Mouse (Mus musculus): ENCODE results near the gene Hist1h4c. TPM values are rescaled to one million over a fixed set of nuclear protein-coding genes. Genes with fewer than 3 reads are reported as not detected.

Hist1h4c gene
- total and polyA plus RNA-seq, 2 experiments, result 0.95 to 190 TPM

DNA sequence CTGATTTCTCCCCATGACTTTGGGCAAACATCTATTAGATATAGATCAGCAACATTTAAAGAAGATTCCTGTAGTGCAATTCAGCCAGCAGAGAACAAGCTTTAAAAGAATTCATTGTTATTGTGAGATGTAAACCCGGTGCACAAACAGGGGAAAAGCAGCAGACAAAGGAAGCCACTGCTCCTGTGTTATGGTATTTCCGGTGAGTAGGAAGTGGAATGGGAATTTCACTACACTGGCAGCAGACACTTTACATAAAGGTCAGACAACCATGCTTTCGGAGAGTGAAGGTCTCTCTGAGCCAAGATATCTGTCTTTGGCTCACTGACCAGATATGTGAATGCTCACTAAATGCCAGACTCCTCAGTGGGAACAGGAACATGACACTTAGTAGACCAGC lies 35.7 kb downstream of the Hist1h4c start:
- Histone ChIP-seq H3K4me1 (ENCODE audit: control insufficient read depth, insufficient read depth, low read length) (no peaks in the 10 kb centered on the region), H3K27me3 (ENCODE audit: control insufficient read depth, insufficient read depth, low read length) (no peaks in the 10 kb centered on the region), H3K79me2 (ENCODE audit: control insufficient read depth, insufficient read depth, low read length) (no peaks in the 10 kb centered on the region), H3K27ac (replicated peaks; ENCODE audit: insufficient read depth, low read depth, low read length) (no peak overlapping the region), H3K9ac (ENCODE audit: low read depth, low read length) (no peak overlapping the region), H3K36me3 (ENCODE audit: control insufficient read depth, insufficient read depth, low read length) (no peaks in the 10 kb centered on the region), H3K4me3 (ENCODE audit: insufficient read depth, low read depth, low read length) (no peak overlapping the region)
- TF ChIP-seq POLR2A (IDR thresholded peaks at IDR 0.05; ENCODE audit: extremely low read depth, insufficient read depth, low read length) (no peak), CTCF (IDR thresholded peaks at IDR 0.05; ENCODE audit: low read depth, low read length) (no peak)
- 74% methylated on average over 3 of the region's 3 CpGs for WGBS
- DNase-seq (ENCODE audit: extremely low read depth, low read depth, low spot score), result no peak

DNA sequence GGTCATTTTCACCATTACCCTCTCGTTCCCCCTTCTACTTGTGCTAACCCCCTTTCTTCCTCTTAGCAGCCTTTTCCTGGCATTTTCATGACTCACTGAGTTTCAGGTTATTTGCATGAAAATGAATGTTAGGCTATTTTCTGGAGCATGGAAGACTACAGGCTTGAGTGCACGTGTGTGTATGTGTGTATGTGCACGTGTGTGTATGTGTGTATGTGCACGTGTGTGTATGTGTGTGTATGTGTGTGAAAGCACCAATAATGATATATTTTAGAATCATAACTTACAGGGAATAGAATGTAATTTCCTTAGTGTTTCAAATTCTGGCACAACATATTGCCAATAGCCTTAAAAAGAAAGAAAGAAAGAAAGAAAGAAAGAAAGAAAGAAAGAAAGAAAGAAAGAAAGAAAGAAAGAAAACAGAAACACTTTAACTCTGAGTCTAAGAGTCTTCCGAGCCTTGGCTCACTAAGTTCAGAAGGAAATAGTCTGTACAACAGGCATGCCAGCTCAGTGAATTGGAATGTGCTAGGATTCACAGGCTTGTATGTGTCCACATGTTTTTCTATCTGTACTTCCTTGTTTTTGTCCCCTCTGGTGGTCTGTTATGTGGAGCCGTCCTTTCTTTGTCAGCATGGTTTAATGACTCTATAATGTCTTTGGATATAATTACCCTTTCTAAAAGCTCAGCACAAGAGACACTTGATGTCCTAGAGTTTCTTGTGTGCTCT lies 38.5 kb downstream of the Hist1h4c start:
- Histone ChIP-seq H3K27ac (replicated peaks; ENCODE audit: insufficient read depth, low read depth, low read length) (no peak overlapping the region), H3K4me1 (ENCODE audit: control insufficient read depth, insufficient read depth, low read length) (no peaks in the 10 kb centered on the region), H3K9ac (ENCODE audit: low read depth, low read length) (no peak overlapping the region), H3K4me3 (ENCODE audit: insufficient read depth, low read depth, low read length) (no peak overlapping the region), H3K36me3 (ENCODE audit: control insufficient read depth, insufficient read depth, low read length) (no peaks in the 10 kb centered on the region), H3K27me3 (ENCODE audit: control insufficient read depth, insufficient read depth, low read length) (no peaks in the 10 kb centered on the region), H3K79me2 (ENCODE audit: control insufficient read depth, insufficient read depth, low read length) (no peaks in the 10 kb centered on the region)
- DNase-seq (ENCODE audit: extremely low read depth, low read depth, low spot score), result no peak
- WGBS, result 75% methylated on average over 6 of the region's 6 CpGs
- no peak for TF ChIP-seq POLR2A (IDR thresholded peaks at IDR 0.05; ENCODE audit: extremely low read depth, insufficient read depth, low read length)
- no peak for TF ChIP-seq CTCF (IDR thresholded peaks at IDR 0.05; ENCODE audit: low read depth, low read length)

Other genes starting within 250 kb of the Hist1h4c start
Only the 30 nearest of the 38 such genes appear.
- 5.6 and 12.9 TPM in 2 replicates for gene Hist1h3g, start 163.0 kb downstream of the Hist1h4c start, total RNA-seq (2014; rRNA removed)
- gene Hist1h3g, start 163.0 kb downstream of the Hist1h4c start, polyA plus RNA-seq (2012; rRNA removed), result 0.26 TPM in 1 of 2 replicates, not detected in the other
- gene Hist1h2bh, start 155.1 kb downstream of the Hist1h4c start, total RNA-seq (2014; rRNA removed), result 1.3 and 1.5 TPM in 2 replicates
- gene Hist1h2bh, start 155.1 kb downstream of the Hist1h4c start, polyA plus RNA-seq (2012; rRNA removed), result 0.07 and 0.09 TPM in 2 replicates
- gene Hist1h3f, start 154.4 kb downstream of the Hist1h4c start, total RNA-seq (2014; rRNA removed), result 11.1 and 14.2 TPM in 2 replicates
- 0.29 and 0.30 TPM in 2 replicates for gene Hist1h3f, start 154.4 kb downstream of the Hist1h4c start, polyA plus RNA-seq (2012; rRNA removed)
- 77.8 and 101 TPM in 2 replicates for gene Hist1h4f, start 146.8 kb downstream of the Hist1h4c start, total RNA-seq (2014; rRNA removed)
- 0.97 TPM in 1 of 2 replicates, not detected in the other for gene Hist1h4f, start 146.8 kb downstream of the Hist1h4c start, polyA plus RNA-seq (2012; rRNA removed)
- gene Hist1h1d, start 145.2 kb downstream of the Hist1h4c start, total RNA-seq (2014; rRNA removed), result 2.5 and 3.0 TPM in 2 replicates
- 0.02 and 0.12 TPM in 2 replicates for gene Hist1h1d, start 145.2 kb downstream of the Hist1h4c start, polyA plus RNA-seq (2012; rRNA removed)
- gene Hist1h3e, start 136.1 kb downstream of the Hist1h4c start, total RNA-seq (2014; rRNA removed), result 19.9 and 26.8 TPM in 2 replicates
- gene Hist1h3e, start 136.1 kb downstream of the Hist1h4c start, polyA plus RNA-seq (2012; rRNA removed), result 2.1 and 2.6 TPM in 2 replicates
- gene Hist1h2ae, start 127.2 kb downstream of the Hist1h4c start, total RNA-seq (2014; rRNA removed), result 2.8 and 6.6 TPM in 2 replicates
- 0.57 TPM in 2 replicates for gene Hist1h2ae, start 127.2 kb downstream of the Hist1h4c start, polyA plus RNA-seq (2012; rRNA removed)
- gene Hist1h2bg, start 127.1 kb downstream of the Hist1h4c start, total RNA-seq (2014; rRNA removed), result 37.2 and 44.6 TPM in 2 replicates
- gene Hist1h2bg, start 127.1 kb downstream of the Hist1h4c start, polyA plus RNA-seq (2012; rRNA removed), result 4.0 and 4.4 TPM in 2 replicates
- 4.6 and 5.4 TPM in 2 replicates for gene Hist1h2bf, start 124.3 kb downstream of the Hist1h4c start, total RNA-seq (2014; rRNA removed)
- 0.39 TPM in 1 of 2 replicates, not detected in the other for gene Hist1h2bf, start 124.3 kb downstream of the Hist1h4c start, polyA plus RNA-seq (2012; rRNA removed)
- 5.4 and 11.5 TPM in 2 replicates for gene Hist1h2ad, start 124.1 kb downstream of the Hist1h4c start, total RNA-seq (2014; rRNA removed)
- gene Hist1h2ad, start 124.1 kb downstream of the Hist1h4c start, polyA plus RNA-seq (2012; rRNA removed), result 1.1 TPM in 1 of 2 replicates, not detected in the other
- gene Hist1h3d, start 122.7 kb downstream of the Hist1h4c start, total RNA-seq (2014; rRNA removed), result 3.4 and 5.9 TPM in 2 replicates
- gene Hist1h3d, start 122.7 kb downstream of the Hist1h4c start, polyA plus RNA-seq (2012; rRNA removed), result 0.48 and 0.87 TPM in 2 replicates
- gene Hist1h4d, start 116.9 kb downstream of the Hist1h4c start, total RNA-seq (2014; rRNA removed), result 162 and 174 TPM in 2 replicates
- 2.1 and 2.8 TPM in 2 replicates for gene Hist1h4d, start 116.9 kb downstream of the Hist1h4c start, polyA plus RNA-seq (2012; rRNA removed)
- 5.4 and 6.6 TPM in 2 replicates for gene Hist1h2be, start 77.3 kb downstream of the Hist1h4c start, total RNA-seq (2014; rRNA removed)
- 0.28 and 0.60 TPM in 2 replicates for gene Hist1h2be, start 77.3 kb downstream of the Hist1h4c start, polyA plus RNA-seq (2012; rRNA removed)
- gene Hist1h1e, start 75.9 kb downstream of the Hist1h4c start, total RNA-seq (2014; rRNA removed), result 22.0 and 27.0 TPM in 2 replicates
- 0.73 and 0.77 TPM in 2 replicates for gene Hist1h1e, start 75.9 kb downstream of the Hist1h4c start, polyA plus RNA-seq (2012; rRNA removed)
- 4.9 and 6.2 TPM in 2 replicates for gene Hist1h2ac, start 14.5 kb downstream of the Hist1h4c start, total RNA-seq (2014; rRNA removed)
- 0.12 and 0.22 TPM in 2 replicates for gene Hist1h2ac, start 14.5 kb downstream of the Hist1h4c start, polyA plus RNA-seq (2012; rRNA removed)
- gene Hist1h2bc, start 14.3 kb downstream of the Hist1h4c start, total RNA-seq (2014; rRNA removed), result 228 and 265 TPM in 2 replicates
- 312 and 443 TPM in 2 replicates for gene Hist1h2bc, start 14.3 kb downstream of the Hist1h4c start, polyA plus RNA-seq (2012; rRNA removed)
- gene Hist1h1t, start 2.6 kb downstream of the Hist1h4c start, total RNA-seq (2014; rRNA removed), result not detected in 2 replicates
- not detected in 2 replicates for gene Hist1h1t, start 2.6 kb downstream of the Hist1h4c start, polyA plus RNA-seq (2012; rRNA removed)
- gene Hfe, start 12.4 kb upstream of the Hist1h4c start, total RNA-seq (2014; rRNA removed), result 30.4 and 35.3 TPM in 2 replicates
- gene Hfe, start 12.4 kb upstream of the Hist1h4c start, polyA plus RNA-seq (2012; rRNA removed), result 32.6 and 40.9 TPM in 2 replicates
- gene Hist1h1c, start 40.4 kb upstream of the Hist1h4c start, total RNA-seq (2014; rRNA removed), result 43.6 and 68.1 TPM in 2 replicates
- 20.9 and 31.6 TPM in 2 replicates for gene Hist1h1c, start 40.4 kb upstream of the Hist1h4c start, polyA plus RNA-seq (2012; rRNA removed)
- gene Hist1h3c, start 47.1 kb upstream of the Hist1h4c start, total RNA-seq (2014; rRNA removed), result 8.0 and 24.1 TPM in 2 replicates
- gene Hist1h3c, start 47.1 kb upstream of the Hist1h4c start, polyA plus RNA-seq (2012; rRNA removed), result 0.20 and 0.27 TPM in 2 replicates
- 41.9 and 75.6 TPM in 2 replicates for gene Hist1h2bb, start 48.3 kb upstream of the Hist1h4c start, total RNA-seq (2014; rRNA removed)
- gene Hist1h2bb, start 48.3 kb upstream of the Hist1h4c start, polyA plus RNA-seq (2012; rRNA removed), result 0.41 and 0.55 TPM in 2 replicates
- 19.4 and 55.8 TPM in 2 replicates for gene Hist1h2ab, start 52.7 kb upstream of the Hist1h4c start, total RNA-seq (2014; rRNA removed)
- gene Hist1h2ab, start 52.7 kb upstream of the Hist1h4c start, polyA plus RNA-seq (2012; rRNA removed), result 0.45 and 1.0 TPM in 2 replicates
- 15.2 and 31.1 TPM in 2 replicates for gene Hist1h3b, start 53.8 kb upstream of the Hist1h4c start, total RNA-seq (2014; rRNA removed)
- 0.23 and 0.58 TPM in 2 replicates for gene Hist1h3b, start 53.8 kb upstream of the Hist1h4c start, polyA plus RNA-seq (2012; rRNA removed)
- 62.4 and 63.4 TPM in 2 replicates for gene Hist1h4b, start 58.6 kb upstream of the Hist1h4c start, total RNA-seq (2014; rRNA removed)
- gene Hist1h4b, start 58.6 kb upstream of the Hist1h4c start, polyA plus RNA-seq (2012; rRNA removed), result 1.2 TPM in 1 of 2 replicates, not detected in the other
- gene Hist1h4a, start 62.8 kb upstream of the Hist1h4c start, total RNA-seq (2014; rRNA removed), result 21.0 and 54.0 TPM in 2 replicates
- gene Hist1h4a, start 62.8 kb upstream of the Hist1h4c start, polyA plus RNA-seq (2012; rRNA removed), result 0.76 TPM in 1 of 2 replicates, not detected in the other
- 18.3 and 43.5 TPM in 2 replicates for gene Hist1h3a, start 63.9 kb upstream of the Hist1h4c start, total RNA-seq (2014; rRNA removed)
- 2.0 TPM in 2 replicates for gene Hist1h3a, start 63.9 kb upstream of the Hist1h4c start, polyA plus RNA-seq (2012; rRNA removed)
- gene Hist1h1a, start 65.2 kb upstream of the Hist1h4c start, total RNA-seq (2014; rRNA removed), result 5.6 and 6.2 TPM in 2 replicates
- gene Hist1h1a, start 65.2 kb upstream of the Hist1h4c start, polyA plus RNA-seq (2012; rRNA removed), result 0.12 TPM in 1 of 2 replicates, not detected in the other
- not detected in 2 replicates for gene Trim38, start 71.5 kb upstream of the Hist1h4c start, total RNA-seq (2014; rRNA removed)
- not detected in 2 replicates for gene Trim38, start 71.5 kb upstream of the Hist1h4c start, polyA plus RNA-seq (2012; rRNA removed)
- 175 and 208 TPM in 2 replicates for gene Slc17a2, start 108.5 kb upstream of the Hist1h4c start, total RNA-seq (2014; rRNA removed)
- 144 and 189 TPM in 2 replicates for gene Slc17a2, start 108.5 kb upstream of the Hist1h4c start, polyA plus RNA-seq (2012; rRNA removed)
- gene Slc17a3, start 141.0 kb upstream of the Hist1h4c start, total RNA-seq (2014; rRNA removed), result 32.8 and 38.1 TPM in 2 replicates
- gene Slc17a3, start 141.0 kb upstream of the Hist1h4c start, polyA plus RNA-seq (2012; rRNA removed), result 34.5 and 39.7 TPM in 2 replicates

Data from liver, adult 2 months (tissue).